Mouse (Mus musculus): ENCODE measurements around the gene Ddx6.

The Ddx6 gene

GRCm38 (mm10) chr9:44643103-44643502, 38.4 kb downstream of the Ddx6 start:
- 96% methylated on average over 7 of the region's 7 CpGs for WGBS

GRCm38 (mm10) chr9:44644186-44644585, 39.5 kb downstream of the Ddx6 start:
- 91% methylated on average over 2 of the region's 2 CpGs for WGBS

DNA sequence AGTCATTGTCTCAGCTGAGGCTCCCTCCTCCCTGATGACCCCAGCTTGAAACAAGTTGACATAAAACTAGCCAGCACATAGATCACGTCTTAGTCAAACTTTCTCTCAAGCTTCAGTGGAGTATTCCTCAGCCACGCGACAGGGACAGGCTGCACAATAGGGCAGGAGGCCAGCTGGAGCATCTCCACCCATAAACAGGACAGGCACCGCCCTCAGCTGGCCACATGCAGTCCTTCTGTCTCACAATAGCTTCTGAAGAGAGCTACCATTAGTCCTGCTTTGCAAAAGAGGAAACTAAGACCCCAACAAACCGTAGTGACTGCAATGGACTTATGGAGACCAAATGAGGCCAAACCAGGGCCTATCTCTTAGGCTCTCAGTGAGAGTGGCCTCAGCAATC, 40.8 kb downstream of the Ddx6 start:
- 50% methylated on average over 5 of the region's 5 CpGs for WGBS

DNA sequence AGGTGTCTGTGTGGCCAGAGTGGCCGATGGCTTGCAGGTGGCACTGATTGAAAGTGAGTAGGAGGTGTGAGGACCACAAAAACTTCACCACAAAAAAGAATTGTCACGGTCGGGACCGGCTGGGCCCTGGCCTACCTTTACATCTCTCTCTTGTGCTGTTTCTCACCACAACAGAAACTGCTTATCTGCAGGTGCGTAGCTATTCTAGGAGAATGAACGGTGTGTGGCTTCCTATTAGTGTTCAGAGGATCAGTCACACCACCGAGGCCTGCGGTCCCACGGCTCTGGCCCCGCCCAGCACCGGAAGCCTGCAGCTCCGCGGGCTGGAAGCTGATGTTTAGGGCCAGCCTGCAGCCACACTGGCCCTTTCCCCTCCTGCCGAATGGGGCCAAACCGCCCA, 41.2 kb downstream of the Ddx6 start:
- 71% methylated on average over 15 of the region's 15 CpGs for WGBS

- 87% methylated on average over 6 of the region's 6 CpGs for WGBS
Measured at GRCm38 (mm10) chr9:44646366-44646765, 41.7 kb downstream of the Ddx6 start.

GRCm38 (mm10) chr9:44647026-44647425, 42.3 kb downstream of the Ddx6 start:
- WGBS: 89% methylated on average over 8 of the region's 8 CpGs

GRCm38 (mm10) chr9:44647656-44648055, 43.0 kb downstream of the Ddx6 start:
- WGBS: 87% methylated on average over 4 of the region's 4 CpGs

GRCm38 (mm10) chr9:44648881-44649281, 44.2 kb downstream of the Ddx6 start:
- WGBS: 78% methylated on average over 7 of the region's 7 CpGs

- WGBS: 28% methylated on average over 8 of the region's 8 CpGs
Measured at GRCm38 (mm10) chr9:44652027-44652426, 47.3 kb downstream of the Ddx6 start.

DNA sequence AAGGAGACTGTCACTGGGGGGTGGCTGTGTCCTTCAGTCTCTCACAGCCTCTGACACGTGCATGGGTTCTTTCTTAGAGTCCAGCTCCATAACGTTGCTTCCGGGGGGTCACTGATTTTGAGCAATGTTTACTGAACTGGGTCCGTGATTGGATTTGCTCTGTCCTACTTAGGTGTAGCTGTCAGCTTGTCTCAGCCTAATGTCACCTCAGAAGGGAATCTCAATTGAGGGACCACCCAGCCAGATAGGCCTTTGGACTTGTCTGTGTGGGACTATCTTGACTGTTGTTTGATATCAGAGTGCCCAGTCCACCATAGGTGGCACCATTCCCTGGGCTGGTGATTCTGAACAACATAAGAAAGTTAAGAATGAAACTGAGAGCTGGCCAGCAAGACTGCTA, 49.2 kb downstream of the Ddx6 start:
- WGBS: 80% methylated on average over 4 of the region's 4 CpGs

DNA sequence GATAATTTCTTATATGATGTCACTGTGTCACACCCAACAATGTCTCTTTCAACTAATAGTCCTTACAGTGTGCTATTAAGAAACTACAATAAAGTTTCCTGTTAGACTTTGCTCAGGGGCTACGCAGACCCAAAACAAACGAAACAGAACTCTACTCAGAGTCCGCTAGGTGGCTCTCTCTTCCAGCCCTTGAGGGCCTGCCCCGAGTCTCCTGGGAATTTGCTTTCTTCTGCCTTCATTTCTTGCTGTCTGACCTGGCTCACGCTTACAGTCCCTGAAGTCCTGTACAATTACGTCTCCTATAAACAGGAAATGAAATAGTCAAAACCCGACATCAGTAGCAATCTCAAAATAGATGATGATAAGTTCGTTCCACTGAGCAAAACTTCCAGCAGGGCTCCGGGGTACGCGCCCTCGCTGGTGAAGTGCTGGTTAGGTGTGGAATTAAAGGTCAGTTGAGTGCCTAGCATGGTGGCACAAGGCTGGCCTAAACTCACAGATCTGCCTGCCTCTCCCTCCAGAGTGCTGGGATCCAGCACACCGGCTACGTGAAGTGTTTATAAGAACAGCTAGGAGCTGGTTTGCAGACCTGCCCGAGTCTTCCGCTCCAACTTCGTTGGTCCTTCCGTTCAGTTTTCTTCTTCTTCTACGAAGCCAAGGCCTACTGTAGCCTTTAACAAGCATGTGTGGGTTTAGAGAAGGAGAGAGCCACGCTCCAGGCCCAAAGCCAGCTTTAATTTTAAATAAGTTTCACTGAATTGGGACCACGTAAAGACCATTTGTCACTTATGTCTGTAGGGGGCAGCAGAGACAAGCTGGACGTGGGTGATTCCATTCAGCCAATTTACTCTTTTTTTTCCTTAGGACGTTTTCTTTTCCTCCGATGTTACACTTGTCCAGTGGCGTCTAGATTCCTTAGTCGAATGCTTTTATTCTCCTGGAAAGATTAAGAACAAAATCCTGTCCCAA, 50.7 kb downstream of the Ddx6 start:
- WGBS: 15% methylated on average over 26 of the region's 26 CpGs

DNA sequence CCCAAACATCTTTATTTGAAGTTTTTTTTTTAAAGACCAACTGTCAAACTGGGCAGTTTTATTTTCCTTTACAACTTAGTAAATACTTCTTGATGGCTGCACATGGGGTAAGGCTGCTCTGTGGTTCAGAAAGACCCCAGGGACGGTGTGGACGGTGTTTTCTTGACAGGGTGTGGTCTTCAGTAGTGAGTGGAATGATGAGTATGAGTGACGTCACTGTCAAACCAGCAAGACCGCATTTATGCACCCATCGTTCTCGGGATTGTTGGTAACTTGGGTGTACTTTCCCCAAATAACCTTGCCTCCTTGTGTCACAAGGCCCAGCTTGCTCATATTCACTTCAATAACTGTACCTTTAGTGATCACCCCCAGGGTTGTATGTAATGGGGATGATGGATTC, 59.0 kb downstream of the Ddx6 start:
- 95% methylated on average over 6 of the region's 6 CpGs for WGBS

- 85% methylated on average over 5 of the region's 5 CpGs for WGBS
Measured at GRCm38 (mm10) chr9:44671416-44671815, 66.7 kb downstream of the Ddx6 start.

DNA sequence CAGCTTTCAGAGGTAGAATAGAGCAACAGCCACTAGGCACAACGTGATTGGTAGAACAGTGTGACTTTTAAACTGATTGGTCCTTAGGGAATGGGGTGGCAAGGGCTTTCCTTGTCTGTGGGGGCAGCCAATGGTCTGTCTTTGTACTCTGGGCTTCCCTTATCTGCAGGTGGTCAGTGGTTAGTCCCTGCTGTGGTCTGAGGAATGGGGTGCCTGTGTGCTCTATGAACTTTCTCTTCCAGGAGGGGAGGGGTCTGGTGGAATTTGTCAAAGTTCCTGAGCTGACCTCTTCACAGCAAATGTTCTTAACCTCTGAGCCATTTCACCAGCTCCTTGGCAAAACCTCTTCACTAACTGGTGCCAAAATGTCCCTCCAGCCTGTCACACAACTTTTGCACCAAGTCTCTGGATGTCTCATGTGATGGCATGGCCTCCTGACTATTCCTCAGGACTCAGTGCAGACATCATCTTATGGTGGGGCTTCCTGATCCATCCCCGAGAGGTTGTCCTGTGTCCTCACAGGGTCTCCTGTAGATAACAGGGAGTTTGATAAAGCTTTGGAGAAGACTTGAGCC, 67.7 kb downstream of the Ddx6 start:
- 76% methylated on average over 2 of the region's 2 CpGs for WGBS

GRCm38 (mm10) chr9:44673005-44673404, 68.3 kb downstream of the Ddx6 start, which contains the start of gene Treh:
Gene Treh, plus strand, starts transcription at chr9:44673233.
- 84% methylated on average over 3 of the region's 3 CpGs for WGBS

- WGBS: 86% methylated on average over 2 of the region's 2 CpGs
Measured at GRCm38 (mm10) chr9:44678288-44678871, 73.7 kb downstream of the Ddx6 start.

GRCm38 (mm10) chr9:44679565-44679964, 74.9 kb downstream of the Ddx6 start:
- 75% methylated on average over 5 of the region's 5 CpGs for WGBS

GRCm38 (mm10) chr9:44683046-44683445, 78.4 kb downstream of the Ddx6 start:
- 88% methylated on average over 8 of the region's 8 CpGs for WGBS

DNA sequence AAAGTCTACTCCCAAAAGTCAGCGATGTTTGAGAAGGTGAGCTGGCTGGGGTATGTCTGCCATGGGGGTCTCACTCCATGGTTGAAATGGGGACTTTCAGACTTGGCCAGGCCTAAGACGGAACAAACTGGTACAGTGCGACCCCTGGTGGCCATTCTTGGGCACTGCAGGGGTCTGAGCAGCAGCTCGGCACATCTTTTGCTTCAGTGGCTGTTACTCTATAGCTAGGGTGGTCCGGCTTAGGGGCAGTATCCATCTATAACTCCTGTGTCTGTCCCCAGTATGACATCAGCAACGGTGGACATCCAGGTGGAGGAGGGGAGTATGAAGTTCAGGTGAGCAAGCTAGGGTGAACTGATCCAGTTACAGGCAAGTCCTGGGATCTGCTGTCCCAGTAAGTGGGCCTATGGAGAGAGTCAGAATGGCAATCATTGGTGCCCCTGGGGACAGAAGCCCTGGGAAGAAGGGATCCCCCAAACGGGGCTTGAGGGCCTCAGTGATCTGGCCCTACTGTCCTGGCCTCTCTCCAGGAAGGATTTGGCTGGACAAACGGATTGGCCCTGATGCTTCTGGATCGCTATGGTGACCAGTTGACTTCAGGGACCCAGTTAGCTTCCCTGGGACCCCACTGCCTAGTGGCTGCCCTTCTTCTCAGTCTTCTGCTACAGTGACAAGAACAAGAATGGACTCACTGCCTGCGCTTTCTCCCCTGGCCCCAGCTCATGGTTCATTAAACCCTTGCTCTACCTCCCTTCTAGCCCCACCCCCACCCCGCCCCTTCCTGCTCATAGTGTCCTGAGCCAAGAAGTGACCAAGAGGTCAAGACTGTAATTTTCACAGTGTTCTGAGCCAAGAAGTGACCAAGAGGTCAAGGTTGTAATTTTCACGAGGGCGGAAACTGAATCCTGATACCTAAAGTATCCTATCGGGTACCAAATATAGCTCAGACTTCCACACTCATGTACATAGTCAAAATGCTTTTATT, 80.9 kb downstream of the Ddx6 start:
- 38% methylated on average over 14 of the region's 14 CpGs for WGBS

- 57% methylated on average over 5 of the region's 5 CpGs for WGBS
Measured at GRCm38 (mm10) chr9:44686638-44687037, 81.9 kb downstream of the Ddx6 start.

DNA sequence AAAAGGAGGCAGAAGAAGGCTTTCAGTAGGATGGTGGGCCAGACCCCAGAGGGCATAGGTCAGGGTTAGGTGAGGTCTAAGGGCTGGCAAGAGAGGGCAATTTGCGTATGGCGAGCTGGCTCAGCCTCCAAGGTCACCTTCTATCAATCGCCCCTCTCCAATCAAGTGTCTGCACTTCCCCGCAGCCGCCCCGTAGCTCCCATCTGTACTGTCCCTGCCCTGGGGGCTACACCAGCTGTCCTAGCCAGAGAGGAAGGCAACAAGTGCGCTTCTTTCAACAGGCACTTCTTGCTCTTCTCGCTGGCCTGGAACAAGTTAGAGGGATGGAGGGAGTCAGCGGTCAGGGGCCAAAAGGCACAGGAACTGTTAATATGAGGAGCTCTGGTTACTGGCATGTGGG, 83.3 kb downstream of the Ddx6 start:
- WGBS: 88% methylated on average over 9 of the region's 9 CpGs
